Mouse (Mus musculus): ENCODE measurements around the gene D930007J09Rik. TPM values are rescaled to one million over a fixed set of nuclear protein-coding genes. Genes with fewer than 3 reads are reported as not detected.

D930007J09Rik gene
- total and polyA plus RNA-seq, 3 experiments = 10.4 TPM; not detected in 2

- no peak overlapping the region for H3K9ac ChIP-seq (ENCODE audit: control insufficient read depth, low read depth, low read length, poor library complexity, severe bottlenecking)
- peaks cover 0 to 38% of the 10 kb centered on the region in 2 experiments; a peak in 2 of 4 replicates for H3K36me3 ChIP-seq (ENCODE audit: control insufficient read depth in 1 of 2, insufficient read depth in 2 of 2, low read length in 2 of 2)
- DNase-seq (ENCODE audit: low read depth, low spot score) = no peak
- peaks cover 3 to 40% of the 10 kb centered on the region in 2 experiments; a peak in 3 of 4 replicates for H3K4me1 ChIP-seq (ENCODE audit: control insufficient read depth in 1 of 2, insufficient read depth in 2 of 2, low read length in 2 of 2)
- no peaks in the 10 kb centered on the region for H3K27me3 ChIP-seq (ENCODE audit: control insufficient read depth in 1 of 2, insufficient read depth in 2 of 2, low read length in 2 of 2)
- no peak overlapping the region for H3K27ac ChIP-seq (ENCODE audit: control insufficient read depth, low read depth, low read length)
- H3K79me2 ChIP-seq (ENCODE audit: control insufficient read depth, insufficient read depth, low read length, poor library complexity) = no peaks in the 10 kb centered on the region
- no peak for TF ChIP-seq CHD1 (IDR thresholded peaks at IDR 0.05; ENCODE audit: low read depth, low read length)
- no peak for TF ChIP-seq MAX (IDR thresholded peaks at IDR 0.05; ENCODE audit: low read length)
- TF ChIP-seq MXI1 (IDR thresholded peaks at IDR 0.05; ENCODE audit: low read depth, low read length) = no peak
- TF ChIP-seq ZC3H11A (IDR thresholded peaks at IDR 0.05; ENCODE audit: low read depth, low read length) = no peak
- no peak for TF ChIP-seq JUND (IDR thresholded peaks at IDR 0.05; ENCODE audit: low read depth, low read length)
- H3K9me3 ChIP-seq (replicated peaks; ENCODE audit: insufficient read depth, low read length) = no peaks in the 10 kb centered on the region
- no peak overlapping the region for H3K4me3 ChIP-seq (ENCODE audit: control insufficient read depth in 1 of 2, insufficient read depth in 1 of 2, low read depth in 2 of 2, low read length in 2 of 2)
Observed at GRCm38 (mm10) chr13:32833237-32833636, 30.6 kb upstream of the D930007J09Rik start.

GRCm38 (mm10) chr13:32832776-32833175, 30.1 kb upstream of the D930007J09Rik start:
- Histone ChIP-seq H3K36me3 (ENCODE audit: control insufficient read depth in 1 of 2, insufficient read depth in 2 of 2, low read length in 2 of 2) (peaks cover 0 to 40% of the 10 kb centered on the region in 2 experiments; a peak in 2 of 4 replicates), H3K9me3 (replicated peaks; ENCODE audit: insufficient read depth, low read length) (no peaks in the 10 kb centered on the region), H3K79me2 (ENCODE audit: control insufficient read depth, insufficient read depth, low read length, poor library complexity) (no peaks in the 10 kb centered on the region), H3K4me3 (ENCODE audit: control insufficient read depth in 1 of 2, insufficient read depth in 1 of 2, low read depth in 2 of 2, low read length in 2 of 2) (no peak overlapping the region), H3K27ac (ENCODE audit: control insufficient read depth, low read depth, low read length) (no peak overlapping the region), H3K9ac (ENCODE audit: control insufficient read depth, low read depth, low read length, poor library complexity, severe bottlenecking) (no peak overlapping the region), H3K4me1 (ENCODE audit: control insufficient read depth in 1 of 2, insufficient read depth in 2 of 2, low read length in 2 of 2) (peaks cover 3 to 43% of the 10 kb centered on the region in 2 experiments; a peak in 3 of 4 replicates), H3K27me3 (ENCODE audit: control insufficient read depth in 1 of 2, insufficient read depth in 2 of 2, low read length in 2 of 2) (no peaks in the 10 kb centered on the region)
- DNase-seq (ENCODE audit: low read depth, low spot score) = no peak
- TF ChIP-seq CTCF (IDR thresholded peaks at IDR 0.05 in 2 of 3, conservative IDR thresholded peaks at IDR 0.05 in 1 of 3; ENCODE audit: control insufficient read depth in 1 of 3, insufficient read depth in 1 of 3, low read depth in 2 of 3, low read length in 3 of 3, poor library complexity in 1 of 3, severe bottlenecking in 1 of 3) (no peak), ZC3H11A (IDR thresholded peaks at IDR 0.05; ENCODE audit: low read depth, low read length) (no peak), KAT2A (conservative IDR thresholded peaks at IDR 0.05; ENCODE audit: low read depth, low read length) (no peak), MAX (IDR thresholded peaks at IDR 0.05; ENCODE audit: low read length) (no peak), HCFC1 (IDR thresholded peaks at IDR 0.05; ENCODE audit: low read depth, low read length) (no peak), ETS1 (IDR thresholded peaks at IDR 0.05; ENCODE audit: low read depth, low read length) (no peak), SIN3A (IDR thresholded peaks at IDR 0.05; ENCODE audit: low read length) (no peak)

GRCm38 (mm10) chr13:32831505-32832273, 29.0 kb upstream of the D930007J09Rik start:
- Histone ChIP-seq H3K9ac (ENCODE audit: control insufficient read depth, low read depth, low read length, poor library complexity, severe bottlenecking) (no peak overlapping the region), H3K36me3 (ENCODE audit: control insufficient read depth in 1 of 2, insufficient read depth in 2 of 2, low read length in 2 of 2) (peaks cover 0 to 40% of the 10 kb centered on the region in 2 experiments; a peak in 2 of 4 replicates), H3K79me2 (ENCODE audit: control insufficient read depth, insufficient read depth, low read length, poor library complexity) (no peaks in the 10 kb centered on the region), H3K4me3 (ENCODE audit: control insufficient read depth in 1 of 2, insufficient read depth in 1 of 2, low read depth in 2 of 2, low read length in 2 of 2) (no peak overlapping the region), H3K4me1 (ENCODE audit: control insufficient read depth in 1 of 2, insufficient read depth in 2 of 2, low read length in 2 of 2) (peaks cover 3 to 43% of the 10 kb centered on the region in 2 experiments; a peak in 3 of 4 replicates), H3K27me3 (ENCODE audit: control insufficient read depth in 1 of 2, insufficient read depth in 2 of 2, low read length in 2 of 2) (no peaks in the 10 kb centered on the region), H3K27ac (ENCODE audit: control insufficient read depth, low read depth, low read length) (no peak overlapping the region; the same call in 1 of the 2 replicates), H3K9me3 (replicated peaks; ENCODE audit: insufficient read depth, low read length) (no peaks in the 10 kb centered on the region)
- DNase-seq (ENCODE audit: low read depth, low spot score) = no peak
- TF ChIP-seq TCF12 (IDR thresholded peaks at IDR 0.05; ENCODE audit: low read depth, low read length) = 0 out of 2 replicates have a peak, but pooled peaks have one; percentile 39
- no peak for TF ChIP-seq ETS1 (IDR thresholded peaks at IDR 0.05; ENCODE audit: low read depth, low read length)
- no peak for TF ChIP-seq MAZ (IDR thresholded peaks at IDR 0.05; ENCODE audit: low read depth, low read length)
- peak; percentile 35; the same call in 1 of the 2 replicates for TF ChIP-seq RCOR1 (IDR thresholded peaks at IDR 0.05; ENCODE audit: low read depth, low read length)
- TF ChIP-seq NRF1 (IDR thresholded peaks at IDR 0.05; ENCODE audit: insufficient read depth, low read depth, low read length, poor library complexity, severe bottlenecking) = no peak
- no peak for TF ChIP-seq USF1 (IDR thresholded peaks at IDR 0.05; ENCODE audit: low read depth, low read length)
- TF ChIP-seq GATA1 (IDR thresholded peaks at IDR 0.05; ENCODE audit: low read depth, low read length) = peak; percentile 82
- peak; percentile 34 to 49; a peak in 2 of 4 replicates for TF ChIP-seq EP300 (IDR thresholded peaks at IDR 0.05; ENCODE audit: low read depth in 1 of 2, low read length in 2 of 2)
- no peak for TF ChIP-seq CTCF (IDR thresholded peaks at IDR 0.05 in 2 of 3, conservative IDR thresholded peaks at IDR 0.05 in 1 of 3; ENCODE audit: control insufficient read depth in 1 of 3, insufficient read depth in 1 of 3, low read depth in 2 of 3, low read length in 3 of 3, poor library complexity in 1 of 3, severe bottlenecking in 1 of 3)
